Mouse (Mus musculus) gastrocnemius, postnatal 10 days (tissue): ENCODE results near the gene St6galnac3. TPM values are rescaled to one million over a fixed set of nuclear protein-coding genes. Genes with fewer than 3 reads are reported as not detected.

ENCODE experiments used
- DNase-seq: peaks from one replicate; pipeline ENCODE4 v3.0.0; 2021; ENCODE audit warnings: mixed read lengths
- total RNA-seq, 2 experiments: library from RNA; stranded (reverse); gene quantifications; 2 replicates each; pipeline ENCODE4 v1.2.3; 2021

St6galnac3 gene
- total RNA-seq, 2 experiments from 2014 or later, result 1.5 to 5.1 TPM

DNA sequence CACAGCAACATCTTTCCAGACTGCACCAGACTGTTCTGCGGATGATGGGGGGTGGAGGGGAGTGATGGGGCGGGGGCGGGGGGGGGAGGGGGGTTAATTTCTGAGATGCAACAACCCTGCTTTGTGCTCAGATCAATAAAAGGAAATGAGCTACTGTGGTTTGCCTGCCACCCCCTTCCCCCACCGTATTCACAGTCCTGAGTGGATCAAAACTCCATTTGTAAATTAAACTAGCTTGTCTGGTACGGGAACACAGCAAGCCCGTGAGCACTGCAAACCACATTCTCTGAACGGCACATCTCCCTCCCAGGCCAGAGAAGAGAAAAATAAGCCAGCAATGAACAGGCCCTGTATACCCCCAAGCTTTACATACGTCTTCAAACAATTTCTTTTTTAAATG is 76.3 kb downstream of the St6galnac3 start:
- DNase-seq, result no peak

DNA sequence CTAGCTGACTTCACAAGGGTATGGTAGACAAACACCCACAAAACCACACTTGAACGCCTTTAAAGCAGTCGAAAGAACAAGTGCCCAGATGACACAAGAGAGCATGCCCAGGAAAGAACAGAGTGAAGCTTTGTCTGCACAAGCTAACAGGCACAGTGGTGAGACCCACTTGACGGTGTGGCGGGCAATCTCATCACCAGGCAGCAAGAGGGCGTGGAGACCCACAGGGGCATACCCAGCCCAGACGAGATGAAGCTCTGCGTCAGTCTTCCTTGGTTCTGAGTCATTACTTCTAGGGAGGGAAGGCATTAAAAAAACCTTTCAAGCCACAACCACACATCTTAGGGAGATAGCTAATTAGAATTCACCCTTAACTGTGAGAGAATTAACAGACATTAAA is 79.2 kb downstream of the St6galnac3 start:
- no peak for DNase-seq

DNA sequence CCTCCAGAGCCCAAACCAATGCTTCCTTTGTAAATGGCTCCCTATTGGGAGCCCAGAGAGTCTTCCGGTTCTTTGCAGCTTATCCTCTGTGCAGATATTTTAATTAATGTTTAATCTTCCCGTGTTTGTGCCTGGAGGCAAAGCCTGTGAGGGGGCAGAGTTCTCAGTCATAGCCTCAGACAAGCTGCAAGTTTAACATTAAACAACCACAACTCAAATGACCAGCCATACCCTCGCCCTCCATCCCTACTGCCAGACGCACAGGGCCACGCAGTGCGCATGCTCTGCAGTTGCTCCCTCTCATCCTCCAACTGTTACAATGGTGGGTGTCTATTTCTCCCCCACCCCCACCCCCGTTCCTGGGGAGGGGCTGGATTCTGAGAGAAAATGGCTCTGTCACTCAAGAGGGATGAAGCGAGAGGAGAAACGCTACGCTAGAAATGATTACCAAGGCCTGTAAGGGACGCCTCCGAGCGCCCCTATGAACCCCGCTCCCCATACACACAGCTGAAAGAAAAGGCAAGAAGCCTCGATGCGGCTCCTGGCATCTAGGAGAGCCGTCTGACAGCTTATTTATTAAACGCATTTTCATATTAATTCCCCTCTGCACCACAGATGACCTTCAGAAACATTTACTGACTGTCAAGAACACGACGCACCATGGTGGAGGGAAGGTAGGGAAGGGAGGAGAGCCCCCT is 81.0 kb downstream of the St6galnac3 start:
- DNase-seq, result no peak

DNA sequence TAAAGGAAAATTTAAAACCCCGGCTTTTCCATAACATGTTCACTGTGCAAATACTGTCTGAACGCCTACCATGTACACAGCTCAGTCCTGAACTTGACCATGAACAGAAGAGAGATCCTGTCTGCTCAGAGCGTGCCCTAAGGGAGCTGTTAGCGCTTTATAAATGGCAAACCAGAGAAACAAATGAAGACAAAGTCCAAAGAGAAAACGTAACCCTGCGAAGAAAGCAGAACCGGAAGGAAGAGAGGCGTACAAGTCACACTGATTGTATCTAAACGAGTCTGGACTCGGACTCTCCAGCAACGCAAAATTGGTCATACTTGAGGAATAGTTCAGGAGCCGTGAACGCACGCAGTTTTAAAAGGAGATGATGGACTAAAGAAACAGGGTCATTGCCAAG is 82.1 kb downstream of the St6galnac3 start:
- DNase-seq, result no peak

DNA sequence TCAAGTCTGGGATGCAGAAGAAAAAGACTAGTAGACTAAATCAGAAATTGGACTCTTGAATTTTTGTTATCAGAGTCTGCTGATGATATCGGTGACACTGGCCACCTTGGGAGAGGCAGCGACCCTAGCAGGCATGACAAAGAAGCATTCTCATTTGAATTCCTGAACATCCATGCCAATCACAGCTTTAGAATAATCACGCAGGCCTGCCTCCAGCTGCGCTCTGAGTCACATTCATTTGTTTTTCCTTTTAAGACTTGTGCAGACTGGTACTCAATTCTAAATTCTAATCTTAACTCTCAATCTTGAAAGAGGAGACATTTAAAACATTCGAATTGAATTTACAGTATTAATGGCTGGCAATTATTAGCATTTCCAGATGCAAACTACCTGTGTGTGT is 83.2 kb downstream of the St6galnac3 start:
- no peak for DNase-seq

DNA sequence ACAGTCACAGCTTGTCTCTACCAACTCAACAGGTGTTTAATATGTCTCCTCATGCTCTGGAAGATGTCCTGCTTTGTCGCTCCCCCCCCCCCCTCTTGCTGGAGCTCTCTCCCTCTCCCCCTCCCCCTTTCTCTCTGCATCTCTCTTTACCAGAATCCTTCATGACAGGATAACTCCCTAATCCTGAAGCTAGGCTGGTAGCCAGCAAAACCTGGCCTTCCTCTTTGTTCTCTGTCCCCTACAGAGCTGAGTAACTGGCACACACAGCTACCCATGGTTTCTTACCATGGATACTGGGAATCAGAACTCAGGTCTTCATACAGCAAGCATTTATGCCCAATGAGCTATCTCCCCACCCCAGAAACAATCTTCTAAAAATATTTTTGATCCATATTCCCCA is 87.6 kb downstream of the St6galnac3 start:
- no peak for DNase-seq

DNA sequence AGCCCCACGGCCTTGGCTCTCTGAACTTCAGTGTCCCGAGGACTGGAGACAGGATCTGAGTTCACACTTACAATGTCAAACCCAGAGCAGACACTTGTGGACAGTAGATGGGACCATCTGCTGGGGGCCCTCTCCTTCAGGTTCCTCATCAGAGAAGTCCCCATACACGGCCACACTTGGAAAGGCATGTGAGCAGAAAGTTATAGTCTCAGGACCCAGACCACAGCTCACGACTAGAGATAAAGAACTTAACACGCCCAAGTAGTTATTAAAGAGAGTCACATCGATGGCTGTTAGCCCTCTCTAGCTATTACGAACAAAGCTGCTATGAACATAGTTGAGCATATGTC is 88.2 kb downstream of the St6galnac3 start:
- DNase-seq, result no peak

DNA sequence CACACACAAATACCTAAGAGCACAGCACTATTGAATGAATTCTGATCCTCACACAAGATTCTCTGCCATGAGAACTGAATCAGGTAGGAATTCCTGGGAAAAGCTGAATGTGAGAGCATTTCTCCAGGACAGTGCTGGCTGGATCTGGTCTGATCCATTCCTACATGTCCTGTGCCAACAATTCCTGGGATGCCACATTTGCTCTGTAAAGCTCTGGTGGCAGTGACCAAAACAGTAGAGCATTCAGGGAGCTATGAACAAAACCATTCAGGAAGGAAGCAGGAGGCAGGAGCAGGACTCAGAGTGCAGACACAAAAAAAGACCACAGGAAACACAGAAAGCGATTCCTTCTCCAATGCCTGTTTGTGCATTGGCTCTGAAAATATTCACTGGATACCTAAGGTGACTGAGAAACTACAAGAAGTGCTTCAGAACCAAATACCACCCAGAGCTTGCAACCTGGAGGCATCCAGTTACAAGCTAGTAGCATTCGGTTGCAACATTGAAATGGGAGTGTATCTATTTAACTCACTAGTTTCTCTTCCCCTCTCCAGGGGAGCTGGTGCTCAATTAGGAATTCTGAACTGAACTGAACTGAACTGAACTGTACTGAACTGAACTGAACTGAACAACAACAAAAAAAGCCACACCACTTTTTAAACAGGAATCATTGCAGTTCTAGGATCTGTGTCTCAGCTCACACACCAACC is 88.7 kb downstream of the St6galnac3 start:
- no peak for DNase-seq

DNA sequence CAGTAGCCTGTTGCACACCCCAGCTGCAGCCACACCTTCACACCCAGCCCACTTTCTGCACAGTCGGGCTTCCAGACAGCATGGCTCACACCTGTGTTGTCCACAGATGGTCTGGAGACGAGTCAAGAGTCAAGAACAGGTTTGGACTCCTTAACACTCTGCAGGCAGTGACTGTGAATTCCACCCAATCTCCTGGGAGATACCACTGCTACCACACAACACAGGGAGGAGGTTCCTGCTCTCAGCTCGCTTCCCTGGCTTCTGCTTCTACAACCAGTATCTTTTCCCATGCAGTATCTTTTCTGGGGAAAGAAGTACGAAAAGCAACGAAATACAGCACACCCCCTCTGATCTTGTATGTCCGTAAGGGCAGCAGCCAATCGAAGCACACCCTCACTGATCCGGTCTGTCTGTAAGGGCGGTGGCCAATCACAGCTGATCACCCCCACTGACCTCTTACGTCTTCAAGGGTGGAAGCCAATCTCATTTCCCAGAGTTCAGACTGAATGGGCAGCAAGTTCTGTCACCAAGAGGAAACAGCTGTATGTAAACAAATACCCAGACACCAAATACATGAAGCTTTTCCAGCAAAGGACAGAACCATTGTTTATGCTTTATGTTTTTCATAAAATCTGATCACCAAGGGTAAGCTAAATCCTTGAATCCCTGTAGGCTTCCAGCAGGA is 92.8 kb downstream of the St6galnac3 start:
- no peak for DNase-seq

DNA sequence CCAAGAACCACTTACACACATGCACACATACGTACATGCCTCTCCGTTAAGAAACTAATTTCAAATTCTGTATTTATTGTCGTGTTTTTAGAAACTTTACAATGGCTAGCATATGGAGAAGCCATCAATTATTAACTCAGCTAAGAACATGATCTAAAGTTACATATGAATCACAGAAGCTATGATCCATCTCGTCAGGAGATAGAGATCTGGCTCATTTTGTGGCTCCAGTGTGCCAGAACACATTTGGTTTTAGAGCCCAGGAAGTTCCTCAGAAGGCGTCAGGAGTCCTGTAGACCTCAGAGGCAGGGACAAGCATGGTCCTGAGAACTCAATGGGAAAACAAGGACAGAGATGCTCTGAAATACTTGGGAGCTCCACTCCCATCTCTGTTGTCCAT is 98.7 kb downstream of the St6galnac3 start:
- DNase-seq, result no peak

DNA sequence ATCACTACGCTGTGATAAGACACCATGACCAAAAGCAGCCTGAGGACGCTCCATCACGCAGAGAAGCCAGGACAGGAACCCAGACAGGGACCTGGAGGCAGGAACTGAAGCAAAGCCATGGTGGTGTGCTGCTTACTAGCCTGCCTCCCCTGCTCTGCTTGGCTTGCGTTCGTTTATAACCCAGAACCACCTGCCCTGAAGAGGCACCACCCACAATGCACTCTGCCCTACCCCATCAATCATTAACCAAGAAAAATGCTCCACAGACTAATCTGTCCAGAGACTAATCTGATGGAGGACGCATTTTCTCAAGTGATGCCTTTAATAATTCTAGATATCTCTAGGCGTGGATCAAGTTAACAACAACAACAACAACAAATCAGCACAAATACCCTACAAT is 106.0 kb downstream of the St6galnac3 start:
- no peak for DNase-seq

DNA sequence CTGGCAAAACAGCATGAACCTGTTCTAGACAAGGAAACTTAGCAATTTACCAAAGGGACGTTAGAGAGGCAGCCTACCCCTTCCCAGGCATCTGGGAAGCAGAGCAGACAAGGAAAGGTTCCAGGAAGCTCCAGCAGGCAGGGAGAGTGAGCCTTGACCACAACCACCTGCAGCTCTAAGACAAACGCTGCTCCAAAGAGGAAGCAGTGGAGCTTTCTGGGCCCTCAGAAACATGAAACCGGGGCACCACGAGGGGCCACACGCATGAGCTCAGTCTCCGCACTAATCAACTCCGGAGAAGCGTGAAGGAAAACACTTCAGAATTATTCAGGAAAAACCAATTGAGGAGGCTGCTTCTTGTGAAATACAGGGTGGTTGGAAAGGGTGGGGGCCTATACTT is 108.1 kb downstream of the St6galnac3 start:
- no peak for DNase-seq

DNA sequence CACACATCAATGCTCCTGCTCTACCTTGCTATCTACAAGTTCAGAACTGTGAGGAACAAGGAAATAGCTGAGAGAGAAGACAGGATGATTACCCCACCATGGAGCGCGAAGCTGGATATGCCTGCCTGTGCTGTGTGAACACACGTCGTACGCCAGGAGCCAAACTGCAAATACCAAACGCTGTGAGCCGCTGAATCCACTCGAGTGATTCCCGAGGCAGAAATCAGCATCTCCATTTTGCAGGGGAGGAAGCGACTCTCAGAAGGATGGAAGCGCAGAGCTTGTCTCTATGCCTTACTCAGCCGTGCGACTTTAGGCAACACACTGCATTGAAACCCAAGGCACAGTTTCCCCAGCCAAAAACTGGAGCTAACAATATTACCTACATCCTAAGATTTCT is 114.7 kb downstream of the St6galnac3 start:
- DNase-seq, result no peak

DNA sequence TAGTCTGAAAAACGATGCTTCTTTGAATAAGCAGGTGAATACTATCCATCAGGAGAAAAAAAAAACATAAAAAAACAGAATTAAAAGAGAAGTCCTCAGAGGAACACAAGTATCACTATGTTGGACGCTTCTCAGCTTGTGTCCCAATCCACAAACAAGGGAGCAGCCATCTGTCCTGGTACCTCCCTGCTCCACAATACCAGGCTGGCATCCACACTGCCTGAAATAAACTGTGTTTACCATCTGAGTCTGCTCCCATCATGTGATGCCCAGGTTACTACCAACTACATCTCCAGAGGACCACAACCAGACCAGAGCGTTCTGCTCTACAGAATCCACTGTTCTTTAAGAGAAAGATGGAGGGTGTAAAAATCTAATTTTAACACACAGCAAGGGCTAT is 118.6 kb downstream of the St6galnac3 start:
- no peak for DNase-seq

DNA sequence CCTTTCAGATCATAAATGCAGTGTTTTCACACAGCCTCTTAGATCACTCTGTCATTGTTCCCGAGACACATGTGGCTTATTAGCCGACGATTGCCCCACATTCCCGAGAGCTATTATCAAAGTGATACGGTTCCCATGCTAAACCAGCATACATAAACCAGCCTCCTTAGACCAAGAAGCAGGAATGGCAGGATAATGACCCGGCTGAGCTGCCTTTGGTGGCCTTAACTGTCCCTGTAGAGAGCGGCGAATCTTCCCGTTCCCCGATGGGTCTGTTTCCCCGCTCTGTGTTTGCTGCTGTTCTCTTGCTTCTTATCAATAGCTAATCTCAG is 119.2 kb downstream of the St6galnac3 start:
- DNase-seq, result no peak

DNA sequence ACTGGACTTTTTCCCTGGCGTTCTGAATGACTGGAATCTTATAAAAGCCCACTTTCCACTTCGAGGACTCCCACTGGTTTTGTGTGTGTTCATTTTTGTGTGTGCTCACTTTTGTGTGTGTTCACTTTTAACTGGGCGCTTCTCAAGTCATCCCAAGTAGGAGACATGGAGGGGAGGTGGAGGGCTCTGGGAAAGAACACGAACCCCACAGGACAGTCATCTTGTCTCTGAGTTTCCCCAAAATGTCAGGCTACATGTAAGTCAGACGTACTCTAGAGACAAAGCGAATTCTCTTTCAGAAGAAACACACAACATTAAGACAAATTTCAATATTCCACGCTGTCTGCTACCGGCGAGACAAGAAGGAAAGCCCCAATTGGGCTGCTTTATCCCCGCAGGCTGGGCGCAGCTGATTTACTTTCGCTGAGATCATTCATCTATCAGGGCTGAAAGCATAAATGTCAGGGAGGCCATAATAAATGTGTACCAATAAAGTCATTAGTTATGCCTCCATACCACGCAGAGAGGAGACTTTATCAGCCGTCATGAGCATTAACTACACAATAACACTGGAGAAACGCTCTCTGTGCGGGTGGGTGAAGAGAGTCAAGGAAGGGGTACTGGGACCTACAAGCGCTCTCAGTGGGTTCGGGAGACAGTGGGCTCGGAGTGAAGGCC is 119.7 kb downstream of the St6galnac3 start:
- no peak for DNase-seq

DNA sequence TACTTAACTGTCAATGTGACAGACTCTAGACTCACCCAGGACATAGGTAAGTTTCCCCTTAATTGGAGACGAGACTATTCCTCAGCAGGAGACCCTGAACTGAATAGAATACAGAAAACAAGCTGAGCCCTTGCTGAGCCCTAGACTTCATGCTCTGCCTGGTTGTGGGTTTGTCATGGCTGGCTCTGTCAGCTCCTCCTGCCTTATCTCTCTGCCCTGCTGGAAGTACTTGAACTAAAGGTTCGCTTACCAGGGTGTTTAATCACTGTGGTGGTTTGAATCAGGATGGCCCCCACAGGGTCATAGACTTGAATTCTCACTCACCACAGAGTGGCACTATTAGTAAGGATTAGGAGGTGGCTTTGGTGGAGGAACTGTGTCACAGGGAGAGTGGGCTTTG is 125.8 kb downstream of the St6galnac3 start:
- no peak for DNase-seq

DNA sequence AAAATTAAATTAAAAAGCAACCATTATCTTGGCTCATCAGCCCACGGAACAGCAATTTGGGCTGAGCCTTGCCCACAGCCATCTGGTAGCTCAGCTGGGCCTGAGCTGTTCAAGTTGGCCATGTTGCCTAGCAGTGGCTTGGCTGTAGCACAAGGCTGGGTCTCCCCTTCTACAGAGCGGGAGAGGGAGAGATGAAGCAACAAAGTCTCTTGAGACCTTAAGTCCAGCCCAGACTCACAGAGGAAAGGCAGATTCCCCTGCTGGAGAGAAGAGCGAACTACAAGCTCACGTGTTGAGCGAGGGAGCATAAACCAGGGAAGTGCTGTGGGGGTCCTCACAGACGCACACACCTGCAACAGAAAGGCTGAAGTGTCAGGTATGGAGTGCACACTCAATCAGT is 126.3 kb downstream of the St6galnac3 start:
- DNase-seq, result no peak

DNA sequence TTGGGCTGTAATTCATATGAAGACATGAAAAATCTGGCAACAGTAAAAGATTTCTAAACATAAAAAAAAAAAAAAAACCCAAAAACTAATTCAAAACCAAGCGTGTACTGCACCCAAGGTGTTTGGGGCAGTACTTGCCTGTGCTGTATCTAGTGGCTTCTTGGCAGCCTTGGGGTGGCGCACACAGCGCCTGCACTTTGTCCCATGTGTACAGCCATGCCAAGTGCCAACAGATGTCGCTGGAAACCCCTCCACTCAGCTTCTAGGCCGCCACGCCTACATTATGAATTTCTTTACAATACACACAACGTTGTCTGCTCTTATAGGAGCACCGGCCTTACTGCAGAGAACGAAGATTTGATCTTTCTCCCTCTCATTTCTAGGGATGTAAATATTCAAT is 130.4 kb downstream of the St6galnac3 start:
- DNase-seq, result no peak

DNA sequence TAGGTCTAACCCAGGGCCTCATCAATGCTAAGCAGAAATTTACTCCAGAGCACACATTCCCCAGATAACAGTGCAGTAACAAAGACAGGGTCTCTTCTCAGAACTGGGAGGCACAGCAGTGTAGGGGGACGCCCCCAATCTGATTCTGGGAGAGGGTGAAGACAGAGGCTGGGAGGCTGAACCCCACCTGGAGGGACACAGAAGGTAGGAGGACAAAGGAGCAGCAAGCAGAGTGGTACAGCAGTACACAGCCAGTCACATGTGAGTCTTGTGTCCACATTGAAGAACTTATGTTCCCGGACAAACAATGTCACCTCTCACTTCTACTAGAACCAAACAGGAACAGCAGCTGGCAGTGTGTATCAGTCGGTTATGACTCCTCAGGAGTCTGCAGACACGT is 131.0 kb downstream of the St6galnac3 start:
- no peak for DNase-seq

DNA sequence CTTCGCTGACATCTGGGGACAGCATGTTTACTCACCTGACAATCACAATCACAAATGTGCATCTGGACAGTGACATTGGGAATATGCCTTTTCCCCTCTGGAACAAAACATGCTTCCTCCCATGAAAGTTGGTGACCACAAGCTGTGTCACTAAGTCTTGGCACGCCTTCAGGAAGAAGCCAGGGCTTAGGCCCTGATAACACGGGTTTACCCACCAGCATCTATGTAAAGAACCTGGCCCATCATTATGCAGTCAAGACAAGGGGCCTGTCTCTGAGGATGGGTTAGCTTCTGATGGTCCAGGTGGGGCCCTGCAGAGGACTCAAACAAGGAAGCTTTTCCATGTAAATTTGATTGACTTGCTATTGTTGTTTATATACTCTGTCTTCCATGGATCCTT is 131.9 kb downstream of the St6galnac3 start:
- DNase-seq, result no peak

DNA sequence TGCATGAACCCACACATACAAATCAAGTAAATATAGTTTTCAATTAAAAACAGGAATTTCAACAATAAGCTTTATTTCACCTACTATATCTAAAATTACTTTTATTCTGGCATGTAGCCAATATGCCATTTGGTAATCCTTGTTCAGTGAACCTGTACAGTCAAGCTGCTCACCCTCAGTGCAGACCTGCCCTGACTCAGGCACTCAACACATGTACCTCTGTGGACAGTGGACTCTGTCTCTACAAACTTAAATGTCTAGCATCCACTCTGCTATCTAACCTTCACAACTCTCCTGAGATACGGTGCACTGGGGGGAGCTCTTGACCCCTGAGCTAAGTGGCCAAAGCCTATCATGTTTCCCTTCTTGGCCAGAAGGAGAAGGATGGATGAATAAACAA is 137.4 kb downstream of the St6galnac3 start:
- no peak for DNase-seq

DNA sequence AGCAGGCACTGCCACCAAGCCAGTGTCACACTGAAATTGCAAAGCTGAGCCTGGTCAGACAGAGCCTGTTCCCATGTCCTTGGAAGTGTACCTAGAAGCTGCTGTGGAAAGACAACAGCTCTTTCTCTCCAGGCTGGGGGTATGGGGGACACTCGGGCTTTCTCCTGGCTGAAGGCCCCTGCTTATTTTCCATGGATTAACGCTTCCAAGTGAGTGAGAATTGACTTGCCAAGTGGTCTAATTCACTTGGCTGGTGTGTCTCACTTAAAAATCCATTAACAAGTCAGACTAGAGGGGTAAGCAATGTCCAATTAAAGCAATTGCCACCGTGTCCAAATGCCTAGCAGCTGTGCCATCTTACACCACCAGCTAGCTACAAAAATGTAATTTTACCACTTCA is 140.1 kb downstream of the St6galnac3 start:
- DNase-seq, result no peak
